Comparison of ENCODE assay signal across 8 mouse cellular contexts in the genomic region with DNA sequence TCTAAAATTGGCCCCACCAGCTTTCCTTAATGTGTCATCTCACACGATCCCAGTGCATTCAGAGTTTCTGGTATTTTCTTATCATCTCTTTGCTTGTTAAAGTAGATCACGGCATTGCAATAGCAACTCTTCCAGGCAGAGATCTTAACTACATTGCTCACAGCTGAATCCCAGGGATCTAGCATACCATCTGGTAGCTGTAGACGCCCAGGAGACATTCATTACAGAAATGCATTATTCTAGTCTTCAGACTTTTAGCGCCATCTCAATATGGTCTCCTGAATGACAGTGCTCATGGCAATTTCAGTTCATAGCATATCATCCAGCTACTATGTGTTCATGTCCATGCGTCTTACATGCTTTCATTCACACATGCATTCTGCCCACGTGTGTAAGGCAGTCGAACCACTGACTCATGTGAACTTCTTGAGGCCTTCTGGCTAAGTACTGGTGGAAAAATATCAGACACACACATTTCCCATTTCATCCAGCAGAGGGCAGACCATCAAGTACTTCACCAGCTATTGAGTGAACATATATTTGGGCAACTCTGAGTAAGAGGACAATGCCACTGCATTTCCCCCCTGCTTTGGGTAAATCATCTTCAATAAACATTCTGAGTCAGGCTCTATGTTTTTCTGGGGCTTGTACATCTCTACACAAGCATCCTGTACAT.
DNase-seq lines count a peak whose midpoint lies in the region; ATAC-seq and TF ChIP-seq lines count a peak whose summit lies in the region.

No protein-coding gene starts in this region.

- no peaks in the 10 kb centered on the region; the same call in 1 of the 2 replicates for H3K36me3 ChIP-seq in forebrain, embryonic 14.5 days (ENCODE audit: control insufficient read depth, insufficient read depth, low read length)
- H3K36me3 ChIP-seq in hindbrain, embryonic 15.5 days, result no peaks in the 10 kb centered on the region

- H3K4me1 ChIP-seq in forebrain, embryonic 14.5 days (ENCODE audit: control insufficient read depth, insufficient read depth, low read length), result no peaks in the 10 kb centered on the region
- no peaks in the 10 kb centered on the region for H3K4me1 ChIP-seq in hindbrain, embryonic 15.5 days (replicated peaks)

- H3K9ac ChIP-seq in forebrain, embryonic 14.5 days (ENCODE audit: low read length), result no peak overlapping the region
- no peak overlapping the region for H3K9ac ChIP-seq in hindbrain, embryonic 15.5 days

- intact Hi-C loops in left cerebral cortex, postnatal 10 days (cut with DNase I), result loop anchor here (5.0 to 10.0 kb wide), 3 partner anchors 102 to 325 kb away; no protein-coding TSS in a partner anchor

- ATAC-seq in forebrain, embryonic 14.5 days, result no peak
- peak; percentile 45; the same call in 1 of the 2 replicates for ATAC-seq in hindbrain, embryonic 15.5 days (ENCODE audit: low FRiP score, low read depth)

- no peak overlapping the region for H3K27ac ChIP-seq in forebrain, embryonic 14.5 days (ENCODE audit: low read depth, low read length)
- no peak overlapping the region for H3K27ac ChIP-seq in hindbrain, embryonic 15.5 days (replicated peaks)

- H3K9me3 ChIP-seq in forebrain, embryonic 14.5 days (replicated peaks; ENCODE audit: control insufficient read depth, low read length), result no peaks in the 10 kb centered on the region
- no peaks in the 10 kb centered on the region for H3K9me3 ChIP-seq in hindbrain, embryonic 15.5 days

- H3K4me3 ChIP-seq in forebrain, embryonic 14.5 days (ENCODE audit: low read depth, low read length), result no peak overlapping the region
- H3K4me3 ChIP-seq in hindbrain, embryonic 15.5 days, result no peak overlapping the region

- TF ChIP-seq POLR2A in brain, embryonic 14.5 days (IDR thresholded peaks at IDR 0.05; ENCODE audit: borderline replicate concordance, extremely low read depth, insufficient read depth, insufficient read length, poor library complexity, severe bottlenecking), result no peak

- TF ChIP-seq CTCF in brain, embryonic 14.5 days (IDR thresholded peaks at IDR 0.05; ENCODE audit: borderline replicate concordance, extremely low read depth, insufficient read depth, insufficient read length), result peak; percentile 71

- DNase-seq in urinary bladder, postnatal 14 days (ENCODE audit: low spot score), result peak; percentile 81
- DNase-seq in urinary bladder, adult 2 months (ENCODE audit: low spot score), result no peak
- DNase-seq in brain, embryonic 14.5 days (ENCODE audit: low read depth), result peak; percentile 84
- peak; percentile 80 for DNase-seq in forebrain, embryonic 14.5 days (ENCODE audit: low spot score)
- peak; percentile 62 to 70 for DNase-seq in left cerebral cortex, postnatal 10 days (ENCODE audit: extremely low spot score in 1 of 2, low spot score in 2 of 2)
- DNase-seq in retina, adult 2 months (ENCODE audit: low read depth, low spot score), result peak; percentile 51
- peak; percentile 52 to 73 for DNase-seq in urinary bladder, postnatal 4 days (ENCODE audit: low spot score in 2 of 2)

- no peaks in the 10 kb centered on the region for H3K27me3 ChIP-seq in forebrain, embryonic 14.5 days (replicated peaks; ENCODE audit: control insufficient read depth, insufficient read depth, low read length)
- H3K27me3 ChIP-seq in hindbrain, embryonic 15.5 days, result no peaks in the 10 kb centered on the region

- H3K4me2 ChIP-seq in forebrain, embryonic 14.5 days (ENCODE audit: low read length), result no peak overlapping the region
- H3K4me2 ChIP-seq in hindbrain, embryonic 15.5 days, result no peak overlapping the region

- 69% methylated on average over 7 of the region's 7 CpGs for WGBS in forebrain, embryonic 14.5 days
- 60% methylated on average over 7 of the region's 7 CpGs for WGBS in hindbrain, embryonic 15.5 days
